Mouse (Mus musculus) CH12.LX (cell line): Measurements from ENCODE around the gene Gm4969. TPM values are rescaled to one million over a fixed set of nuclear protein-coding genes. Genes with fewer than 3 reads are reported as not detected.

Experiments used
- DNase-seq: peaks from one replicate; pipeline ENCODE4 v3.0.0-alpha.2; 2013; ENCODE audit errors: extremely low read depth
- H3K27ac ChIP-seq: 2 replicates; pipeline ENCODE4 v1.5.1; 2012; ENCODE audit warnings: low read depth, mild to moderate bottlenecking, control low read depth, moderate library complexity; ENCODE audit not compliant: insufficient read depth
- H3K27me3 ChIP-seq: replicated peaks from 2 replicates; pipeline ENCODE3; 2012; ENCODE audit warnings: inconsistent platforms
- H3K36me3 ChIP-seq, 2 experiments: replicated peaks in 1 of 2; 2 replicates each; pipeline versions ENCODE3 to v1.6.1; 2012; ENCODE audit warnings: inconsistent platforms in 1 of 2, low read length in 1 of 2, mild to moderate bottlenecking in 1 of 2, mixed read lengths in 1 of 2, moderate library complexity in 1 of 2; ENCODE audit not compliant: control insufficient read depth in 1 of 2, insufficient read depth in 1 of 2
- H3K4me1 ChIP-seq, 2 experiments: 2 replicates each; pipeline ENCODE4 v1.6.1; 2012; ENCODE audit warnings: inconsistent platforms in 1 of 2, moderate library complexity in 1 of 2; ENCODE audit not compliant: insufficient read depth in 2 of 2, control insufficient read depth in 1 of 2
- H3K4me2 ChIP-seq: 2 replicates; pipeline ENCODE4 v1.6.1; 2012; ENCODE audit warnings: low read depth, mild to moderate bottlenecking, control low read depth; ENCODE audit not compliant: poor library complexity, insufficient read depth, severe bottlenecking
- H3K4me3 ChIP-seq, 3 experiments: fragments of 150-350 bp in 1 of 3; sonication (generic) in 1 of 3; replicated peaks in 1 of 3; 2 replicates each; pipeline versions ENCODE3 to v1.5.1; 2011 to 2012; ENCODE audit warnings: low read depth in 2 of 3, low read length in 2 of 3, mild to moderate bottlenecking in 2 of 3, moderate library complexity in 2 of 3, control low read depth in 1 of 3, improper control_type of control experiment in 1 of 3, inconsistent platforms in 1 of 3, mixed read lengths in 1 of 3; ENCODE audit not compliant: poor library complexity in 1 of 3
- H3K79me2 ChIP-seq: replicated peaks from 2 replicates; pipeline ENCODE4 v1.6.1; 2012; ENCODE audit warnings: mild to moderate bottlenecking, moderate library complexity; ENCODE audit not compliant: control insufficient read depth, poor library complexity, insufficient read depth, severe bottlenecking; ENCODE audit errors: extremely low read depth
- H3K9ac ChIP-seq: 2 replicates; pipeline ENCODE4 v1.6.1; 2012; ENCODE audit warnings: low read depth, mild to moderate bottlenecking, control low read depth, moderate library complexity; ENCODE audit not compliant: insufficient read depth
- H3K9me3 ChIP-seq: replicated peaks from 2 replicates; pipeline ENCODE3; 2012; ENCODE audit warnings: low read length, inconsistent platforms, mixed read lengths
- CHD1 ChIP-seq: IDR thresholded peaks from 2 replicates; pipeline ENCODE4 v1.6.1; 2012; ENCODE audit warnings: low read depth, low read length, improper control_type of control experiment, inconsistent platforms
- CHD2 ChIP-seq: IDR thresholded peaks from 2 replicates; pipeline ENCODE4 v1.6.1; 2011; ENCODE audit warnings: low read length, improper control_type of control experiment
- CTCF ChIP-seq, 2 experiments: IDR thresholded peaks in 1 of 2; conservative IDR thresholded peaks in 1 of 2; 2 replicates each; pipeline ENCODE4 v1.5.1; 2011 to 2012; ENCODE audit warnings: low read depth in 2 of 2, low read length in 2 of 2, improper control_type of control experiment in 1 of 2, inconsistent platforms in 1 of 2, mild to moderate bottlenecking in 1 of 2, moderate library complexity in 1 of 2
- E2F4 ChIP-seq: IDR thresholded peaks from 2 replicates; pipeline ENCODE4 v1.6.1; 2011; ENCODE audit warnings: low read depth, low read length, improper control_type of control experiment; ENCODE audit not compliant: insufficient replicate concordance
- ELF1 ChIP-seq: IDR thresholded peaks from 2 replicates; pipeline ENCODE4 v1.6.1; 2014; ENCODE audit warnings: low read depth, mild to moderate bottlenecking, inconsistent platforms, low read length, improper control_type of control experiment
- GABPA ChIP-seq: IDR thresholded peaks from 2 replicates; pipeline ENCODE4 v1.6.1; 2012; ENCODE audit warnings: low read depth, low read length, improper control_type of control experiment, inconsistent platforms; ENCODE audit not compliant: insufficient replicate concordance
- IRF4 ChIP-seq: IDR thresholded peaks from 2 replicates; pipeline ENCODE4 v1.6.1; 2014; ENCODE audit warnings: low read depth, mild to moderate bottlenecking, inconsistent platforms, low read length, improper control_type of control experiment
- JUN ChIP-seq: IDR thresholded peaks from 2 replicates; pipeline ENCODE4 v1.6.1; 2011; ENCODE audit warnings: low read depth, mild to moderate bottlenecking, low read length, improper control_type of control experiment, moderate library complexity; ENCODE audit not compliant: insufficient read depth
- KAT2A ChIP-seq: IDR thresholded peaks from 2 replicates; pipeline ENCODE4 v1.6.1; 2012; ENCODE audit warnings: low read length, improper control_type of control experiment, inconsistent platforms; ENCODE audit not compliant: insufficient replicate concordance
- MAFK ChIP-seq: IDR thresholded peaks from 2 replicates; pipeline ENCODE4 v1.6.1; 2011; ENCODE audit warnings: low read length, improper control_type of control experiment; ENCODE audit not compliant: insufficient replicate concordance
- MAX ChIP-seq: IDR thresholded peaks from 2 replicates; pipeline ENCODE4 v1.6.1; 2011; ENCODE audit warnings: low read length, improper control_type of control experiment
- MEF2A ChIP-seq: IDR thresholded peaks from 2 replicates; pipeline ENCODE4 v1.6.1; 2014; ENCODE audit warnings: low read depth, mild to moderate bottlenecking, inconsistent platforms, low read length, improper control_type of control experiment, borderline replicate concordance
- MYC ChIP-seq: IDR thresholded peaks from 2 replicates; pipeline ENCODE4 v1.6.1; 2011; ENCODE audit warnings: low read depth, mild to moderate bottlenecking, improper control_type of control experiment, low read length
- NELFE ChIP-seq: IDR thresholded peaks from 2 replicates; pipeline ENCODE4 v1.6.1; 2011; ENCODE audit warnings: low read depth, low read length, improper control_type of control experiment
- NRF1 ChIP-seq: IDR thresholded peaks from 2 replicates; pipeline ENCODE4 v1.6.1; 2014; ENCODE audit warnings: low read depth, mild to moderate bottlenecking, inconsistent platforms, low read length, improper control_type of control experiment, moderate library complexity
- PAX5 ChIP-seq: IDR thresholded peaks from 2 replicates; pipeline ENCODE4 v1.6.1; 2012; ENCODE audit warnings: low read length, inconsistent platforms, mixed read lengths
- POLR2AphosphoS2 ChIP-seq: IDR thresholded peaks from 2 replicates; pipeline ENCODE4 v1.6.1; 2011; ENCODE audit warnings: low read depth, low read length, improper control_type of control experiment
- RAD21 ChIP-seq: IDR thresholded peaks from 2 replicates; pipeline ENCODE4 v1.6.1; 2011; ENCODE audit warnings: low read depth, mild to moderate bottlenecking, low read length, improper control_type of control experiment, moderate library complexity
- RCOR1 ChIP-seq: conservative IDR thresholded peaks from 2 replicates; pipeline ENCODE4 v1.6.1; 2012; ENCODE audit warnings: low read depth, mild to moderate bottlenecking, inconsistent platforms, low read length, improper control_type of control experiment
- SIN3A ChIP-seq: IDR thresholded peaks from 2 replicates; pipeline ENCODE4 v1.6.1; 2012; ENCODE audit warnings: low read length, improper control_type of control experiment, inconsistent platforms
- SMC3 ChIP-seq: IDR thresholded peaks from 2 replicates; pipeline ENCODE4 v1.6.1; 2011; ENCODE audit warnings: low read depth, low read length, improper control_type of control experiment
- ZC3H11A ChIP-seq: IDR thresholded peaks from 2 replicates; pipeline ENCODE4 v1.6.1; 2012; ENCODE audit warnings: low read depth, mild to moderate bottlenecking, inconsistent platforms, low read length, improper control_type of control experiment
- ZMIZ1 ChIP-seq: IDR thresholded peaks from 2 replicates; pipeline ENCODE4 v1.6.1; 2012; ENCODE audit warnings: low read depth, mild to moderate bottlenecking, inconsistent platforms, low read length, improper control_type of control experiment
- ZNF384 ChIP-seq: IDR thresholded peaks from 2 replicates; pipeline ENCODE4 v1.6.1; 2012; ENCODE audit warnings: low read depth, low read length, improper control_type of control experiment, inconsistent platforms
- dilution Hi-C: fragments of 300-500 bp; cut with MboI; formaldehyde crosslinking; loops from 2 replicates; pipeline ENCODE4 v1.14.3; 2020; ENCODE audit warnings: low sequenced_read_pairs; ENCODE audit not compliant: extremely low pct_unique_long_range_greater_than_20kb, extremely low pct_ligation_motif_present
- in situ Hi-C: fragments of 300-500 bp; cut with MboI; formaldehyde crosslinking; loops from 3 replicates; pipeline ENCODE4 v1.14.3; 2019; ENCODE audit warnings: low sequenced_read_pairs, low pct_ligation_motif_present, low pct_unique_long_range_greater_than_20kb, mixed read lengths
- polyA plus RNA-seq: library from polyadenylated mRNA; unstranded; fragments of >175 nt; gene quantifications from 2 replicates; pipeline ENCODE4 v1.2.1, GENCODE M21; 2012; ENCODE audit warnings: low read depth; ENCODE audit not compliant: insufficient read length
- total RNA-seq, 2 experiments: library from RNA; depleted of rRNA; stranded (reverse); fragments of 300-350 nt in 1 of 2; fragments of >200 nt in 1 of 2; gene quantifications; 2 replicates each; pipeline ENCODE4 v1.2.3; 2012 to 2014

Gene Gm4969
- total and polyA plus RNA-seq, 3 experiments = not detected

GRCm38 (mm10) chr7:19068707-19069106 is 49.5 kb downstream of the Gm4969 start:
- no peaks in the 10 kb centered on the region for H3K79me2 ChIP-seq
- H3K27me3 ChIP-seq = peaks cover 12% of the 10 kb centered on the region
- no peak overlapping the region for H3K4me2 ChIP-seq
- peaks cover 7% of the 10 kb centered on the region for H3K9me3 ChIP-seq
- no peak overlapping the region for H3K9ac ChIP-seq
- peak; percentile 74 for TF ChIP-seq RAD21
- TF ChIP-seq SIN3A = 0 out of 2 replicates have a peak, but pooled peaks have one; percentile 36
- peak; percentile 67 for TF ChIP-seq ZC3H11A
- no peak for TF ChIP-seq IRF4
- peak; percentile 86 to 93 for TF ChIP-seq CTCF (conservative IDR thresholded peaks at IDR 0.05 in 1 of 2, IDR thresholded peaks at IDR 0.05 in 1 of 2; ENCODE audit: low read depth in 2 of 2, low read length in 2 of 2)
- TF ChIP-seq ZNF384 = peak; percentile 67
- peak; percentile 92 for TF ChIP-seq SMC3
- TF ChIP-seq E2F4 = no peak
- dilution Hi-C loops = no loop called here
- no peak overlapping the region for H3K4me3 ChIP-seq
- peak; percentile 74 for DNase-seq
- peaks cover 0 to 22% of the 10 kb centered on the region in 2 experiments for H3K36me3 ChIP-seq
- H3K4me1 ChIP-seq = no peaks in the 10 kb centered on the region
- H3K27ac ChIP-seq = no peak overlapping the region
- in situ Hi-C loops = no loop called here

DNA sequence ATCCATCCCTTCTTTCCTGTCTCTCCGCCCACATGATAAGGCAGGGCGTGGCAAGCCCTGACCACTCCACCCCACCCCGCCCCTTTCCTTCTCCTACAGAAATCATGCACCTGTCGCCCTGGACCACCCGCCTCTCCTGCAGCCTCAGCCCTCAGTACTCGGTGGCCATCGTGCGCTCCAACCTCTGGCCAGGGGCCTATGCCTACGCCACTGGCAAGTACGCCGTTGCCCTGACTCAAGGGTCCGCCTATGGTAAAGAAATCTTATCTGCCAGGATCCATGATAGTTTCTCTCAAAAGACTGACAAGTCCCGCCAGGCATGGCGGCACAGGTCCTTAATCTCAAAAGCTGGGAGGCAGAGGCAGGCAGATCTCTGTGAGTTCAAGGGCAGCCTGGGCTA is 50.2 kb downstream of the Gm4969 start:
- Histone ChIP-seq H3K79me2 (no peaks in the 10 kb centered on the region), H3K27ac (no peak overlapping the region), H3K27me3 (peaks cover 5% of the 10 kb centered on the region), H3K9me3 (peaks cover 2% of the 10 kb centered on the region), H3K4me2 (no peak overlapping the region), H3K4me1 (no peaks in the 10 kb centered on the region), H3K4me3 (no peak overlapping the region), H3K9ac (no peak overlapping the region), H3K36me3 (peaks cover 0 to 26% of the 10 kb centered on the region in 2 experiments)
- in situ Hi-C loops (no loop called here), dilution Hi-C loops (no loop called here)
- no peak for DNase-seq
- TF ChIP-seq JUN = no peak
- no peak for TF ChIP-seq POLR2AphosphoS2
- TF ChIP-seq CHD2 = no peak
- TF ChIP-seq NRF1 = no peak
- no peak for TF ChIP-seq RAD21
- no peak for TF ChIP-seq E2F4
- no peak for TF ChIP-seq RCOR1
- no peak for TF ChIP-seq KAT2A
- TF ChIP-seq GABPA = no peak
- TF ChIP-seq CHD1 = no peak
- no peak for TF ChIP-seq ELF1
- TF ChIP-seq MAX = no peak
- TF ChIP-seq PAX5 = no peak
- no peak for TF ChIP-seq MAFK
- no peak for TF ChIP-seq SMC3
- no peak for TF ChIP-seq ZMIZ1
- TF ChIP-seq NELFE = no peak
- TF ChIP-seq MEF2A = no peak
- TF ChIP-seq MYC = no peak
